30 mouse cellular contexts compared by ENCODE assay signal in genomic region chr9:44858657-44859056, GRCm38 (mm10). TPM values are rescaled to one million over a fixed set of nuclear protein-coding genes. Genes with fewer than 3 reads are reported as not detected.
"Had no signal": no experiment of that assay in that cellular context is flagged by ENCODE, and none has a peak within 500 bp of the region (broad histone marks: within the 10 kb centered on the region; RNA-seq: fewer than 3 reads in every experiment).

No protein-coding gene starts in this region.

- H3K4me2 ChIP-seq: heart, embryonic 11.5 days; heart, embryonic 13.5 days; heart, embryonic 15.5 days; hindbrain, embryonic 13.5 days; hindbrain, embryonic 15.5 days; kidney, embryonic 15.5 days; limb, embryonic 12.5 days; liver, embryonic 11.5 days; liver, embryonic 13.5 days; liver, embryonic 15.5 days had no signal

- DNase-seq: gastrocnemius, postnatal 14 days; gastrocnemius, postnatal 36 days; heart, adult 2 months; heart, postnatal 14 days; heart, postnatal 36 days; kidney, adult 11 months; kidney, adult 2 months; kidney, adult 9 months; kidney, postnatal 14 days; kidney, postnatal 36 days; liver; liver, embryonic 13.5 days; liver, postnatal 0 days had no signal

- H3K27ac ChIP-seq: heart, adult 2 months; heart, embryonic 13.5 days; heart, embryonic 15.5 days; hindbrain, embryonic 13.5 days; hindbrain, embryonic 15.5 days; hindbrain, postnatal 0 days; kidney, embryonic 15.5 days; kidney, postnatal 0 days; layer of hippocampus, adult 2 months; left cerebral cortex, adult 2 months; limb, embryonic 10.5 days; limb, embryonic 12.5 days; liver, embryonic 13.5 days; liver, embryonic 15.5 days had no signal

- ATAC-seq: hindbrain, postnatal 0 days; intestine, embryonic 16.5 days; liver, postnatal 0 days had no signal

- H3K27me3 ChIP-seq: heart, embryonic 13.5 days; heart, embryonic 15.5 days; hindbrain, embryonic 13.5 days; hindbrain, embryonic 15.5 days; kidney, embryonic 15.5 days; limb, embryonic 12.5 days; liver, embryonic 13.5 days; liver, embryonic 15.5 days had no signal

- H3K9ac ChIP-seq: heart, embryonic 13.5 days; heart, embryonic 15.5 days; hindbrain, embryonic 13.5 days; hindbrain, embryonic 15.5 days; kidney, embryonic 15.5 days; limb, embryonic 12.5 days; liver, embryonic 13.5 days; liver, embryonic 15.5 days; liver, postnatal 0 days had no signal

- H3K4me3 ChIP-seq: heart, adult 2 months; heart, embryonic 13.5 days; heart, embryonic 15.5 days; hindbrain, embryonic 13.5 days; hindbrain, embryonic 15.5 days; kidney, embryonic 15.5 days; layer of hippocampus, adult 2 months; left cerebral cortex, adult 2 months; limb, embryonic 10.5 days; limb, embryonic 12.5 days; liver, embryonic 13.5 days; liver, embryonic 15.5 days had no signal

- H3K9me3 ChIP-seq: hindbrain, embryonic 13.5 days; hindbrain, embryonic 15.5 days; kidney, embryonic 15.5 days; limb, embryonic 10.5 days; liver, embryonic 13.5 days; liver, embryonic 15.5 days had no signal

- H3K4me1 ChIP-seq: kidney, embryonic 15.5 days; limb, embryonic 10.5 days had no signal

RNA-seq across cellular contexts. Expression of gene Ttc36, which starts 55.8 kb away (rescaled TPM):
- total RNA-seq: gastrocnemius, postnatal 36 days; hematopoietic stem cell, adult 5-6 weeks; hindbrain, postnatal 0 days had no signal
- polyA plus RNA-seq: hindbrain, embryonic 11.5 days; limb, embryonic 10.5 days; limb, embryonic 12.5 days had no signal
